Mouse (Mus musculus) ES-Bruce4 (cell line): ENCODE results near the gene Lyst.

ENCODE experiments used
- CTCF ChIP-seq: IDR thresholded peaks from one replicate; pipeline ENCODE4 v1.8.1; 2011; ENCODE audit warnings: low read depth, low read length
- EP300 ChIP-seq: IDR thresholded peaks from 2 replicates; pipeline ENCODE4 v1.6.1; 2011; ENCODE audit warnings: low read depth, low read length; ENCODE audit not compliant: insufficient read depth
- POLR2A ChIP-seq: IDR thresholded peaks from one replicate; pipeline ENCODE4 v1.8.1; 2011; ENCODE audit warnings: low read length; ENCODE audit not compliant: insufficient read depth

DNA sequence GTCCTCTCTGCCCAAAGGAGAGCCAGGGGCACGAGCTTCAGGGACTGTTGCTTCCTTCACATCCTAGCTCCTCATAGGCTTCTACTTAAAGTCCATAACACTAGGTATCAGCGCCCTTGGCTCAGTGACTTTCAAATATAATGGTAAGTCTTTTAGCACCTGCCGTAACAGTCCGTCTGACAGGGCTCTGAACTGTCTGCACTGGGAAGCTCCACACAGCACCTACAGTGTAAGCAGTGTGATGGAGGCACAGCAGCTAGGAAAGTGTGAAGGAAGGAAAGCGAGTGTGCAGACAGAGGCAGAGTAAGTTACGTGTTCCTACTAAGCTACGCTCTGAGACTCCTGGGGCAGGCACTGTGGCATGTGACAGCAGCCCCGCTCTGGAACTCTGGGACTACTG lies 187.5 kb downstream of the Lyst start:
- TF ChIP-seq CTCF = no peak
- no peak for TF ChIP-seq EP300
- no peak for TF ChIP-seq POLR2A
